Mouse (Mus musculus) frontal cortex, postnatal 36 days (tissue): ENCODE measurements at regions not wholly inside any gene's neighbourhood (a gene's known extent, or its start where the extent isn't known, plus 50 kb on each side); places are given as distances from the start of the nearest gene placed in this dataset.

Experiments used
- DNase-seq, 2 experiments: peaks; one replicate each; pipeline ENCODE4 v3.0.0; 2022; ENCODE audit warnings: low spot score in 2 of 2

DNA sequence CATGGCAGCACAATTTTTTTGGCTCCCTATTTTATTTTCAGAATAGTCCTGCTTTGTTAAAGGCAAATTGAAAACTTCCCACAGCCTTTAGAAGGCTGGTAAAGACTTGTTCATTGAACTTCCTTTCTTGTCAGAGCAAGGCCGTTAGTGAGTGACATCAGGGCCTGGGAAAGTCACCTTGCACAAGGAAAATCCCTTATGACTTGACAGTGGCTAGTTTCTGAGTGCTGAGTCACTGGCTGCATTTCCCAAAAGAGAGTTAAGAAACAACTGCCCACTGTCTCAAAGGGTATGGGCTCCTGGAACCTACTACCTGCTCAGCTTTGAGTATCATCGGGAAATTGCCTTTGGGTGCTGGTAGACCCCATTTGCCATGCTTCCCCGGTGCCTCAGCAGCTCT is 89.2 kb upstream of the Marcks start:
- DNase-seq, result no peak

- DNase-seq, result no peak
Observed at GRCm38 (mm10) chr10:37221730-37222129, 83.0 kb upstream of the Marcks start.

DNA sequence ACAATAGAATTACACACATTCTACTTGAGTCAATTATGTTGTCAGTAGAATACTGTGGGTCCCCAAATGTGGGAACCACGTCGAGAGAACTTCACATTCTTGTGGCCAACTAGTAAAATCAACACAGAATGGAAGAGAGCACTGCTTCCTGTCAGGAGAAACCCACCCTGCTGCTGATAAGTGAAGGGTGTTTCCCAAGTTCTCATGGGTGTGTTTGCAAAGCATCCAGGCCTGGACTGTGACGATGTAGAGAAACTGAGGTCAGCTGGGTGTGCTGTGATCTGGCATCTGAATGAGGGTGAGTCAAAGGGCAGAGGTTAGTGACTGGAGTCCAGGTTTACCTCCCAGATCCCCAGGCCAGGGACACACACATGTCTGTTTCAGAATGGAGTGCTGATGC is 81.7 kb upstream of the Marcks start:
- DNase-seq, result no peak

- DNase-seq, result no peak
Observed at GRCm38 (mm10) chr10:37219936-37220335, 81.2 kb upstream of the Marcks start.

GRCm38 (mm10) chr10:37219381-37219780 is 80.7 kb upstream of the Marcks start:
- DNase-seq, result no peak

DNA sequence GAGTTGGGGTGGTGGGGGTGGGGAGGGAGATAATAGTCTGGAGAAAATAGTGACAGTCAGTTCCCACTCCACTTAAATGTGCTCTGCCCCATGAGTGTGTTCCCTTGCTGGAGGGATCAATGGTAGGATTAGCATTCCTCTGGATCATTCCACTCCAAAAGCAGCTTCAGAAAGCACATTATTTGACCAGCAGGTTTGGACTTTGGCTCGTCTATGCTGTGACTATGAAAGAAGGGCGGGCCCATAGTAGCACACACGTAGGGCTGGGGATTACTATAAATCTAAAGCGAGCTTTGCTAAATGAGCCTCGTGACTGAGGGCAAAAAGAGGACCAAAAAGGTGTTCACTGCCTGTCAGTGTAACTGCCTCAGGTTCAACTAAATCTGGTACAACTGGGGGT is 75.9 kb upstream of the Marcks start:
- DNase-seq, result no peak

- no peak for DNase-seq
Observed at GRCm38 (mm10) chr10:37212350-37213035, 73.8 kb upstream of the Marcks start.

DNA sequence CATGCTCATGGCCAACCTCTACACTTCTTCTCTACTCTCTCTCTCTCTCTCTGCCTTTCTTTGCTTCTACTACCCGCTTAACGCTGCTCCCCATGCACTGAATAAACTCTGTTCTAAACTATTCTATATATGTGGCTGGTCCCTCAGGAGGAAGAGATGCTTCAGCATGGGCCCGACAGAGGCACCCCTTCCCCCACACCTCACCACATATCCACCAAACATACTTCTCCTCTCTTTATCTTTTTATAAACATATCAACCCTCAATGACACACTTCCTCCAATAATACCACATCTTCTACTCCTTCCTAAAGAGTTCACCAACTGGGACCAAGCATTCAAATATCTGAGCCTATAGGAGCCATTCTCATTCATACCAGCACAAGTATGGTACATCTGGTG is 72.6 kb upstream of the Marcks start:
- no peak for DNase-seq

DNA sequence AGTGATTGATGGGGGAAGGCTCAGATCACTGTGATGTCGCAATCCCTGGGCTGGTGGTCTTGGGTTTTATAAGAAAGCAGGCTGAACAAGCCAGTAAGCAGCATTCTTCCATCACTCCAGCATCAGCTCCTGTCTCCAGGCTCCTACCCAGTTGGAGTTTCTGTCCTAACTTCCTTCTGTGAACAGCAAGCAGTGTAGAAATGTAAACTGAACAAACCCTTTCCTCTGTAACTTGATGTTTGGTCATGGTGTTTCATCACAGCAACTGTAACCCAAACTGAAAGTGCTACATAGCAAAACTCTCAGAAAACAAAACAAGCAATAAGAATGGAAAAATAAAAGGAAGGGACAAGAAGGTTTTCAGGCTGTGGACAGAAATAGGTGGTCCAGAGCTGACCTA is 71.5 kb upstream of the Marcks start:
- DNase-seq, result no peak

GRCm38 (mm10) chr10:37206986-37207385 is 68.3 kb upstream of the Marcks start:
- no peak for DNase-seq

DNA sequence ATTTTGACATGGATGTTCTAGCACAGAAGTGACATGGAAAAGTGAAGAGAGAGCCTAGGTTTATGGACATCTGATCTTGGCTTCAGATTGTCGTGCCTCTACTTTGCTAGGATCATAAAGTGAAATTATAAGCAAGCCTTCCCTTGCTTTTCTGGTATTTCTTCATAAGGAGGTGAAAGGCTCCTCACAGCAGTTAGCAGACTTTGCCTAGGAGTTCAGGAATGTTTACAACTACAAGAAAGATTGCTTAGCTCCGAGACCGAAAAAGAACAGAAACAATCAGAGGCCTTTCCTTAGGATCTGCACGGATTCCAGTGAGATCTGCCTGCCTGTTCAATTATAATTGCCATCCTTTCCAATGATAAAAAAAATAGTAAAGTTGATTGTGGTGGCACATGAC is 67.8 kb upstream of the Marcks start:
- DNase-seq, result no peak

DNA sequence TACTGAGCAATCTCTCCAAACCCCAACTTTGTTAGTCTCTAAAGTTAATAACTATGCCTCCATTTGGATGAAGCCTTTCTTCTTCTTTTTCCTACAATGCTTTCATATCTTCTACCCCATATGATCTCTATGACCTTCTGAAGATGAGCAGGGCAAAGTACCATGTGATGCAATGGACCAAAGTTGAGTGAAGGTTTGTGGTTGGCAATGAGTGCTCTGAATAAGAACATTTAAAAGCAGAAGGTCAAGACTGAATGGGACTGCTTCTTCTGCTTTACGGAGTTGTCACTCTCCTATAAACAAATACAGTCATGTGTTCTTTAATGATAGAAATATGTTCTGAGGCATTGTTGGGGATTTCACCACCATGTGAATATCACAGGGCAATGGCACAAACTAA is 65.0 kb upstream of the Marcks start:
- no peak for DNase-seq

- no peak for DNase-seq
Observed at GRCm38 (mm10) chr10:37194798-37195453, 56.2 kb upstream of the Marcks start.

- no peak for DNase-seq
Observed at GRCm38 (mm10) chr10:37194131-37194797, 55.5 kb upstream of the Marcks start.

- DNase-seq, result no peak
Observed at GRCm38 (mm10) chr10:37192661-37193060, 53.9 kb upstream of the Marcks start.

GRCm38 (mm10) chr10:37190092-37190491 is 51.4 kb upstream of the Marcks start:
- no peak for DNase-seq
